Mouse (Mus musculus) yolk sac, embryonic 10.5 days (tissue): Measurements from ENCODE around the gene Sncg.
"Not testable (repeated sequence)": the region's sequence is repeated elsewhere in the genome, so short reads cannot be mapped to it uniquely, and the experiment has no call there.

Experiments used
- DNase-seq: peaks from one replicate; pipeline ENCODE4 v3.0.0-alpha.2; 2017; ENCODE audit warnings: low spot score

Sncg gene

DNA sequence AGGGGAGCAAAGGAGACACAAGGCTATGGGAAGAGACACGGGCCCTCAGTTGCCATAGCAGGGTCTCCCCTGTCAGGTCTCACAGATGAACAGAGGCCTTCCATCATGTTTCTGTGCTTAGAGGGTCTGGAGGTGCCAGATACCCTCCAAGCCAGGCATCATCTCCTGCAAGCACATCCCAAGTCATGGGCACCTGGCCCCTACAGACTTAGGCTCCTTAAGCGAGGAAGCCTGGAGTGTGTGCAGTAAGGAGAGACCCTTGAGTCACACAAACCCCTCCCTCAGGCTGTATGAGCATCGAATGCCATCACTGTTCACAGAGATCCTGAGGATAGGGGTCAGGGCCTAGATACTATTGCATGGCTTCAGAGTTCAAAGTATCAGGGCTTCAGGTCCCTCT is 3.7 kb downstream of the Sncg start:
- no peak for DNase-seq

DNA sequence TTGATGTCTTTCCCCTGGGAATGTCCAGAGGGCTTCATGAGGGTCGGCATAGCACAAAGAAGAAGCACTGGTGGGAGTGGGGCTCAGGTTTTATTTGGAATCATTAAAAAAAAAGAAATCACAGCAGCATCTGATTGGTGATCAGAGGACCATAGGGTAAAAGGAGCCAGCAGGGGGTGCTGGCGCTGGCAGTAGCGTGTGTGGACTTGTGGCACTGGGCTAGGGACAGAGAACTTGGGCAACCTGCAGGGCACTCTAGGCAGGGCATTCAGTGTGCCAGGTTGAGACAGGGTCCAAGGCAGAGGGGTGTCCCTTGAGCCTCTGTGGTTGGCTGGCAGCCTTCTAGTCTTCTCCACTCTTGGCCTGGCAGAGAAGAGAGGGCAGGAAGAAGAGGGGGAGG is 4.4 kb downstream of the Sncg start:
- no peak for DNase-seq

DNA sequence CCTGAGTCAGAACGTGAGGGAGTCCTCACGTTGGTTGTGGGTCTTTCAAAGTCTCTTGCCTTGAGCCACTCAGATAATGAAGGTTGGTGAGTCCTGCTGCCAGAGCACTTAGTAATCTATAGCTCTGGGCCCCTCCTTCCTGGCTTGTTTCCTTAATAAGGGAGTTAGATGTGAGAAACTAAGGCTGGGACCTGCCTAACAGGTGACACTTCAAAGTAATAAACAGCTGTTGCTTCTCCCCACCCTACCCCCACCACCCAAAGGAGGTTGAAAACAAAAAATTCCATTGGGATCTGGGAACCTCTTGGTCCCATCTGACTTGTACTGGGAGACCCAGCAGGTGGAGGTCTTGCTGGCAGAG is 9.5 kb downstream of the Sncg start:
- DNase-seq, result no peak

DNA sequence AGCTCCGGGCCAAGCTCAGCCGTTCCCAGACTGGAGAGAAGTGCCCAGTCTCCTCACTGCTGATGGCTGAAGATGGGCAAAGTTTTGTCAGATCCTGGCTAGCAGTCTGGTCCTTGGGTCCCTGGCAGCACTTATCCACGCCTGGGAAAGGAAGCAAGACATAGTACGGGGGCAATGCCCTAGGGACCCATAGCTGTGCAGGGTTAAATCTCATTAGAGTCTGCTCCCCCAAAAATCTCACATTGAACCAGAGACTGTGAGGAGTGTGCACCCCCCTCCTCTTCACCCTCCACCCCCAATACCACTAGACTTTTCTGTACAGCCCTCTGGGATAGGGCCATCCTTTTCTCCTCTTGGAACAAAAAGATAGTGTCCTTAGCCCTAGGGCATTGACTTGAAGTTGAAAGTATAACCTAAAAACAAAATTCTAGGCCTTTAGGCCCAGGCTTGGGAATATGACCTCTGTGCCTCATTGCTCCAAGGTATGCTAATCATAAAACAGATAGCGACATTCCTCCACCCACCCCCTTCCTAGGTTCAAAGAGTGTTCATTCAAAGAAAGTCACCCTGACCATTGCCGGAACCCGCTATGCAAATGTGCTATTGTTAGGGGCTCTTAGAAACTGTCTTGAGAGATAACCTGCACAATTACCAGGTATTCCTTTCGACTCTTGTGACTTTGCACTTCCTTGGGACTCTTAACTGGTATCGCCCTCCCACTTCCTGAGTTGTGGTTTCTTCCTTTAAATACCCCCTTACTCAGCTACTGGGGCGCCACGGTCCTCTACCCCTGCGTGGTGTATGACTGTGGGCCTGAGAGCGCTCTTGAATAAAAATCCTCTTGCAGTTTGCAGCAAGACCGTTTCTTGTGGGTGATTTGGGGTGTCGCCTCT is 10.1 kb downstream of the Sncg start:
- not testable (repeated sequence) for DNase-seq

DNA sequence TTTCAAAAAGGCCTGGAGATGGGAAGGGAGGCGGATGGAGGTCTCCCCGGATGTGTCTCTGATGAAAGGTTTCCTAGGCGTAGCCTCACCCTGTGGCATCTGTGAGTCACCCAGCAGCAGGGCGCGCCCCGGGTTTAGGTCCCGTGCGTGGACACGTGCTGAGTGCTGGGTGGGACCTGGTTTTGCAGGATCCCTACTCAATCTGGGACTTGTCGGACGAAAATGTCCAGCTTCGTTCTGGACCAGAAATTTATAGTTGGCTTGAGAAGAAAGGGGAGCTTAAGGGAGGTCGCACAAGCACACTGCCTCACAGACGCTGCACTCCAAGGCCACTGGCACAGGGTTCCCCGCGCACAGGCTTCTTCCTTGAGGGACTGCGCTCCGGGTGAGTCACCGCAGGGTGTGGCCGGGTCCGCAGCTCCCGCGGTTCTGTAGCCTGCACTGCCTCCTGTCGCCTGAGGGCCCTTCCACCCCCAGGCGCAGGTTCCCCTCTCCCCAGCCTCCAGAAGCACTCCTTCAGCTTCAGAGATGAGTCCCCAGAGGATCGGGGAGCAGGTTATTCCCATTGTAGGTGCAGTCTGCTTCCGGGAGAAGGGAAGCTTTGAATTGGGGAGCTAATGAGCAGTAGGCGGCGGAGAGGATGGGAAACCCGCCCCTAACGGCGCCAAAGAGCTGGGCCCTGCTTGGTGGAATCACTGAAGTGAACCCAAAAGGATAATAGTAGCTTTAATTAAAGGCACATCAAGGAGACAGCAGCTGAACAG is 10.9 kb downstream of the Sncg start:
- DNase-seq, result peak; percentile 26

DNA sequence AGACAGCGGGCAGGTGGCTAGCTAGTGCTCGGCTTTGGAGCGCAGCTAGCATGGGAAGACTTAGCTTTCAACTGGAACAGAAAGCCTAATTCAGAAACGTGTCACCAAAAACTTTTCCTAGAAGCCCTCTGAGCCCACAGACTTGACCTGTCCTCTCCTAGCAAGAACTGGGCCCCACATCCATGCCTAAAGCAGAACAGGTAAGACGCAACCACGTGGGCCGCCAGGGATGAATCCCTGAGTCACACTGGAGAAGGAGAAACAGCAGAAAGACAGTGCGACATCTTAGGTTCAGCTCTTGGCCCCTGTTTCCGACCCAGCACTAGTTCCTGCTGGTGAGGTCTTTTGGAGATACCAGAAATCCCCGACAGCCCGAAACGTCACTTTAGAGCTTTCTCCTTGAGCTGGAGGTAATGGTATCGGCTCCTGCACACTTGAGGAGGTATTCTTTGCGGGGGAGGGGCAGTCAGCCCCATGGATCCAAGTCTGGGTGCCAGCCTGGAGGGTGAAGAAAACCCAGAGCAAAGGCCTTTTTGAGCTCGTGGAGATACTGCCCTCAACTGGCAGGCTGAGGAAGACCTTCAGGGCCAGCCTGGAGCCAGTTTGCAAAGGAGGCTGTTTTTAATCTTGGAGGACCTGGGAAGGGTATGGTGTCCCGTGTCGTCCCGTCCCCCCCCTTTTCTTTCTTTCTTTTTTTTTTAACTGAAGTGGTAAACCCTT is 11.7 kb downstream of the Sncg start:
- DNase-seq, result peak; percentile 53

DNA sequence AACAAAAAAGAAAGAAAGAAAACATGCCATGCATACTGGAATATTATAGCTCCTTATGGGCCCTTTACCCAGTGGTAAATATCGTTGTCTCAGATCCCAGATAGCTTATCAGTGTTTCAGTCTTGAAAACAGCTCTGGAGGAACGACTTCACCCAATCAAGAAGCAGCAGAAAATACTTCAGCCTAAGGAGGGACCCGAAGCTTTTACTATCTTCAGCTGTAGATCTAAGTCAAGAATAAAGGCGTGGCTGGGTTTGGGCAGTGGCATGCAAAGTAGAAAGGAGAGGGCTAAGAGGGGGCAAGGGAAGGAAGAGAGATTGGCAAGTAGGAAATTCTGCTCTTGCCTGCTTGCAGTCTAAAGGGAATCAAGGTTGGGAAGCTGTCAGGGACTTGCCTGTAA is 12.5 kb downstream of the Sncg start:
- DNase-seq, result no peak

DNA sequence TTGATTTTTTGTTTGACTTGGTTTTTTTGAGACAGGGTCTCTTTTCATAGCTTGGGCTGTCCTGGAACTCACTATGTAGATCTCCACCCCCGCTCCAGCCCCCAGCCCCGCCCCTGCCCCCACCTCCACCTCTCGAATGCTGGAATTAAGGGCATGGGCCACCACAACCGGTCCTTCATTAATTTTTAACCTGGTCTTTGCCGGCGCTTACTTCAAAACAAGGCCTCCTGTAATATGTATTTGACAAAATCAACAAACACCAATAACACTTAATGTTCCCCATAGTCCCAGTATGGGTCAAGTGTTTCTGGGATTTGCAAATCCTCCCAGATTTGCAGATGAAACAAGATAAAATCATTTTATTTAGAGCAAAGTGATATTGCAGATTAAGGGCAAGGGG is 14.3 kb downstream of the Sncg start:
- DNase-seq, result peak; percentile 47

DNA sequence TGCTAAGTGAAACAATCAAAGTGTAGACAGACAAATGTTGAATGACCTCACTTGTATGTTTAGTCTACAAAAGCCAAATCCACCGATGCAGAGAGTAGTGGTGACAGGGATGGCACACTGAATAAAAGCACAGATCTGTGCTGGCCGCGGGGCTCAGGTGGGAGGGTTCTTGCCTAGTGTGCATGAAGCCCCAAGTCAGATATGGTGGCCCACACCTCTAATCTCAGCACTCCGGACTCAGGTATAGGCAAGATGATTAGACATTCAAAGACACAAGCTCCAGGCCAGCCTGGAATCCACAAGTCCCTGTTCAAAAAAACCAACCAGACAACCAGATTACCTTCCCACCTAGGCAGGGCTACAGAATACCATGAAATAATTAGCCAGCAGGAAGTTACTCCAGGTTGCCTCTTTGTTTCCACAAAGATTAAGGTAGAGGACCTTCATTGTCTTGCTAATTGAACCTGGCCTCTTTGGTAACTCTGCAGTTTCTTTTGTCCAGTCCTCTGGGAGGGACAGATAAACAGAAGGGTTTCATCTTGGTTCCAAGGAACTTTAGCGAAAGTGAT is 14.8 kb downstream of the Sncg start:
- no peak for DNase-seq

DNA sequence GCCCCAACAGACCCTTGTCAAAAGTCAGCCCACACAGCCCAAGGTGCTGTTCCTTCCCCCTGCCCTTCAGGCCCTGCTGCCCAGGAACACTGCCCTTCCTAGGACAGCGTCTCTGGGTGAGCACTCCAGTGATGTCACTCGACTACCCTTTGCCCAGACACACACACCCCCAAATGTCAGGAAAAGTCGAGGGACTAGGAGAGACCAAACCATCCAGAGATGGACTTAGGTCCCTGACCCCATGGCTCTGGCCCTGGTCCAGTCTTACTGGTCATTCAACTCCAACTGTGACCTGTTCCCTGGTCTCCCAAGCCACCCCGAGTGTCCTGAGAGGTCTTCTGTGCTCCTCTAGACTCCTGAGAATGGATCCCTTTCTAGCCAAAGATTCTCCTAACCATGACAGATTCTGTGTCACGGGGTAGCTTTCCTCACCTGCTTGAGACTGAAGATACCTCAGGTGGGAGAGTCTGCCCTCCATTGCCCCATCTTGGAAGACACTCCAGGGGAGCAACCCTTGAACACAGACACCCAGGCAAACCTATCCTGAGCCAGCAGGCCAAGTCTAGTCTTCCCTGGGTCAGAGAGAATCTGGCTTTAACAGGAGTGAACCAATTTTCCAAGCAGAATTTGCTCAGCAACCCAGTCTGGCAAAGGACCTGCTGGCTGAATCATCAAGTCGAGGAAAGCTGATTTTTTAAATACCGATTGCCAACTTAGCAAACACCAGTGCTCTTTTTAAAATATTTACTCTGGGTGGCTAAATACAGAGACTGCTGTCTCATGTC is 16.7 kb downstream of the Sncg start:
- DNase-seq, result no peak

DNA sequence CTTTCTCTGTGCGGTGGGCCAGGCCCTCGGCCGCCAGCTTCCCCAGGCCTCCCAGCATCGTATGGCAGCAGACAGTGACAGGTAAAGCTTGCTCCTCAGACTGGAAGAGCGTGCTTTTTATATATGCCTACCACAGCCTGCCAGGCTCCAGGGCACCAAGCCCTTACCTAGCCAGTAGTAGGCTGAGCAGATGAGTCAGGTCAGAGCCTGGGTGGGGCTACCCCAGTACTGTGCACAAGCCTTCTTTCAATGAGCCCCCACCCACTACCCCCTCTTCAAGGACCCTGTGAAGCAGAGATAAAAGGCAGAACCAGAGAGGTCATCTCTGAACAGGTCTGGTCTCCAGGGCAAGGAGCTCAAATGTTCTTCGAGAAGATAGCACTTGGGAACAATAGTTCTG is 19.3 kb downstream of the Sncg start, which contains the start of gene Fam25c:
Gene Fam25c (minus strand): TSS at position 133 of the 400 bp plus-strand sequence.
- DNase-seq, result no peak

DNA sequence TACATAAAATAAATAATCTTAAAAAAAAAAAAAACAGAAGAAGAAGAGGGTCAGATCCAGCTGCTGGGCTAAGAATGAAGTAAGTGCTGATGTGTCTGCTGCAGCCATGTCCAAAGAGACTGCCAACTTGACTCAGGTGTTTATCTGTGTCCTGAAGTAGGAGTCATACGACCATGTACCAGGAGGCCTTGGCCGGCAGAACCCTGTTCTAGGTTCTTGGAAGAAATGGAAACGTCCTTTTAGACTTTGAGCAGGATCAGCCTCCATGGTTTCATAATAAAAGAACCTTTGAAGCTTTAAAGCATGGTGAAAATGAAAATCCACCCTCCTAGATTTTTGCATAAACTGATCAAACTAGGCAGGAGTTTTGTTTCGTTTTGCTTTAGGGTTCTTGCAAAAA is 20.1 kb downstream of the Sncg start:
- DNase-seq, result no peak

DNA sequence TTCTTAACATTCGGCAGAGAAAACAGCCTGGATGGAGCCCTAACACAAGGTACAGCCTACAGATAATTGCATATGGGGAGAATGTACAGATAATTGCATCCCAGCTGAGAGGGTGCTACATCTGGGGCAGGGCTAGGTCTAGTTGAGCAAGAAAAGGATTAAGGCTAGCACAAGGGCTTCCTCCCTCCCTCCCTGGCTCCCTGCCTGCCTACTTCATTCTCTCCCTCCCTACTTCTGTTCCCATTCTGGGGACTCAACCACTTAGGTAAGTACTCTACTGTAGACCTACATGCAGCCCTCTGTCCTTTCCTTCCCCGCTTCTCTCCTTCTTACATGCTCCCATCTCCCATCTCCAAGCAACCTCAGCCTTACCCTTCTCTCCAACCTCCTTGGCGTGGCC is 21.3 kb downstream of the Sncg start:
- DNase-seq, result no peak

DNA sequence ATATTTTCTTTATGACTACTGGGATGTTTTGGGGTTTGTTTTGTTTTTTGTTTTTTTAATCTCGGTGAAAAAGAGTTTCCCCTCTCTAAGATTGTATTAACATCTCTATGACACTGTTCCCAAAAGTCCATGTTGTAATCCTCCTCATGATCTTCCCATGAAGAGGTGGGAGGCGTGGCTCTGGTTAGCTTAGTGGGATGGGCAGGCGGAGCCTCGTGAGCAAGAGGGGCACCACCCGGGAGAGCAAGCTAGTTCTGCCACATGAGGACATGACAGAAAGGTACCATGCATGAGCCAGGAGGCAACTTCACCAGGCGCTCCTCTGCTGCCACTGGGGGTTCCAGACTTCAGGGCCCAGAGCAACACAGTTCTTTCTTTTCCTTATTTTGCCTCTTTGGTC is 22.1 kb downstream of the Sncg start:
- DNase-seq, result no peak

DNA sequence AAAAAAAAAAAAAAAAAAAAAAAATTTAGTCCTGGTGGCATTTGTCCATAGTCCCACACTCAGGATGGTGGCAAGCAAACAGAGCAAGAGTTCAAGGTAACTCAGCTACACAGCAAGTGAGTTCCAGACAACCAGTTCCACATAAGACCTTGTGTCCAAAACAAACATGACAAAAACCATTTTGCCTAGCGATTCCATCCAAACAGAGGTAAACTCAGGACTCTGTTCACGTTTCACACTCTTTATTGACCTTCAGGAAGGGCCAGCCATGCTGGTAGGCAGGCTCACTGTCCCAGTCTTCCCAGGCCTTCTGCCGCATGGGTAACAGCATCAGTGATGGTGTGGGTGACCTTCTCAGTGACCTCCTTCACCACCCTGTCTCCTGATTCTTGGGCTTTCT is 22.9 kb downstream of the Sncg start:
- DNase-seq, result no peak

DNA sequence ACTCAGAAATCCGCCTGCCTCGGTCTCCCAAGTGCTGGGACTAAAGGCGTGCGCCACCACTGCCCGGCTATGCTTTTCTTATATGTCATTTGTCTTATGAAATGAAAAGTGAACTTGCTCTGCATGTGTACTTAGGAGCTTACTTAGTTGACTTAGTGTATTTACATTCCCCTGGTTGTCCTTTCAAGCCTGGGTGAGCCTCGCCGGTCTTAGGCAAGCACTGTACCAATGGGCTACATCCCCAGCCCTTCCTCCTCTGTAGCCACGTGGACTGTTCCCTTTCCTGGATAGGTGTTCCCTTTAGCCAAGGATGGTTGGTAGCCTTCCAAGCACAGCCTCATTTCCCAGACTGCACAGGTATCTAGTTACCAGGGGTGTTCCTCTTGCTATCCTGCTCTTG is 25.6 kb downstream of the Sncg start:
- DNase-seq, result peak; percentile 50

DNA sequence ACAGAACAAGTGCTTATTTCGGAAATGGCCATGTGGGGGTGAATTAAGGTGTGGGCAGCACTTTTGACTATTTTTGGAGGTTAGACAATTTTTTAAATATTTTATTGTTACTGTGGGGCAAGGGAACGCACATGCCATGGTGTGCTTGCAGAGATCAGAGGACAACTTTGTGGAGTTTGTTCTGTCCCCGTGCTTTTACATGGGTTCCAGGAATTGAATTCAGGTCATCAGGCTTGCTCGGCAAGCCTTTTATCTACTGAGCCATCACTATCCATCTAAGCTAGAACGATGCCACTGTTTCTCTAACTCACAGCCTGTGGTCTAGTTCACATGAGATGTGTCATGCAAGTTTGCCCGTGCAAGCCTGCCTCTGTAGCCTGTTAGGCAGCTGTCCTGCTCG is 26.3 kb downstream of the Sncg start:
- no peak for DNase-seq

DNA sequence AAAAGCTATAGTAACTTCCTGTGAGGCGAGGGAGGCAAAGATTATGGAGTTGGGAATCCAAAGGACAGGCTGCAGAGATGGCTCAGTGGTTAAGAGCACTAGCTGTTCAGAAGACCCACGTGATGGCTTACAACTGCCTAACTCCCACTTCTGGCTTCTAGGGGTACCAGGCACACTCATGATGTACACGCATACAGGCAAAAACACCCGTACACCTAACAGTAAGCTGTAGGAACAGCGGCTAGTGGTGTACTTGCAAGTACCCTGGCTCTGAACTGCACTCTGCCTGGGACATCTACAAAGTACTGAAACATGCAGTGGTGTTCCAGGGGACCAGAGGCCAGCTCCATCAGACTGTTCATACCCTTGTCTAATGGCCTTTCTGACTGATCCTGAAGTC is 27.5 kb downstream of the Sncg start:
- no peak for DNase-seq

DNA sequence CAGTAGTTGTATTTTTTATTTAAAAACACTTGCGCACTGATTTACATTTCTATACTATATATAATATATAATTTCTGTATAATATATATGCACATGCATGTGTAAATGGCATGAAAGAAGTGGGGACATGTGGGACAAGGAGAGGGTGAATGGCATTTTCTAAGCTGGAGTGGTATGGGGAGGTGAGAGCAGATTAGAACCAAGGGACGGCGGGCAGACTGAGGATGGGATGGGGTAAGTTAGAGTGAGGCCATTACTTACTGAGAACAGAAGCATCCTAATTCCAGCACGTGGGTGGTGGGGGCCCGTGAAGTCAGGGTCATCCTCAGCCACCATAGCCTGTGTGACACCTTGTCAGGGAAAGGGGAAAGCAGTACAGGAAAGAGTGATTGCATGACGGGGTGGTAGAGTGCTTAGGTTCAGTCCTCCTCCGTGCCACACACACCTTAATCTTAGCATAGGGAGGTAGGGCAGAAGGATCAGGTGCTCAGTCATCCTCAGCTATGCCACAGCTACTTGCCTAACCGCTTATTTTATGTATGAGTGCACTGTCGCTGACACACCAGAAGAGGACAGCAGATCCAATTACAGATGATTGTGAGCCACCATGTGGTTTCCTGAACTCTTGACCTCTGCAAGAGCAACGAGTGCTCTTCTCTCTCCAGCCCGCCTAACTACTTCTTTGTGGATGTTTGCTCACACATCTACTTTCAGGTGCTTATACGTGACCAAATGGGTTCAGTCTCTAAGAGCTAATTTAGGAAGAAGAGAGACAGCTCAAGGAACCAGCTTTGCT is 28.6 kb downstream of the Sncg start:
- DNase-seq, result peak; percentile 32

DNA sequence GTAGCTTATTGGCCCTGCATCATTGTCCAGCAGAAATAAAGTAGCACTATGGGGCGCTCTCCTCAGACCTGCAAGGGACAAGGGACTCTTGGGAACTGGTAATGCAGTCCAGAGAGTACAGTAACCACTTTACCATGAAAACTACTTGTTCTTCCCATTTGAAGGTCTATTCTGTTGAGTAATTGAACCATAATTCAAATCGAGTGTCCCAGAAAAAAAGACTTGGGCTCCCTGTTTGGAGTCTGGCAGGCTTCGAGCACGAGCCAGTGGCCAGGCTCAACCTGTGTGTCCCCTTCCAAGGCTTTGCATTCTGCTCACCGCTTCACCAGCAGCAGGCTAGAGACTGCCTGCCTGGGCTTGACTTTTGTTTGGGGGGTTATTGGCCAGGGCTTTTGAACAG is 30.2 kb downstream of the Sncg start:
- no peak for DNase-seq

DNA sequence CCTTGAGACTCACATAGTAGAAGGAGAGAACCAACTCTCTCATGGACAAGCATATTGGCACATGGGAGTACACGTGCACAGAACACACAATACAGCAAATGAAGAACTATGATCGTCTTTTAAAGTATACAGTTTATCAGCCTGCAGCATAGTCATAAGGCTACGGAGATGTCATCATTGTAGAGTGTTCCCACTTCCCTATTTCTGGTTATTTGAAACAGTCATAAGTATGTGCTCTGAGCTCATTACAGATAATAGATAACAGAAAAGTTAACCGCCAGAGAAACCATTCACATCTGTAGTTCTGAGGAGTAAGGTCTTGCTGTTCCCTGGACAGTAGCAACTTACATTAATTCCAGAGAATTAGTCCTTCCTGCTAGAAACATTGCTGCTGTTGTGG is 31.5 kb downstream of the Sncg start:
- no peak for DNase-seq
